Mouse (Mus musculus) midbrain, embryonic 13.5 days (tissue): Measurements from ENCODE around the gene Hepacam2. TPM values are rescaled to one million over a fixed set of nuclear protein-coding genes. Genes with fewer than 3 reads are reported as not detected.

Source experiments
- ATAC-seq: fragments of 200-750 bp; cut with Nextera tagmentation; 2 replicates; pipeline ENCODE4 v1.8.0; 2017; ENCODE audit warnings: mild to moderate bottlenecking, moderate TSS enrichment, moderate library complexity
- H3K27ac ChIP-seq: fragments of 300-500 bp; sonication (generic); 2 replicates; pipeline ENCODE4 v1.5.1; 2015; ENCODE audit warnings: inconsistent platforms, mild to moderate bottlenecking, moderate library complexity
- H3K27me3 ChIP-seq: fragments of 300-500 bp; sonication (generic); 2 replicates; pipeline ENCODE4 v1.6.1; 2015; ENCODE audit warnings: mild to moderate bottlenecking, inconsistent platforms
- H3K36me3 ChIP-seq: fragments of 300-500 bp; sonication (generic); 2 replicates; pipeline ENCODE4 v1.6.1; 2015; ENCODE audit warnings: mild to moderate bottlenecking, inconsistent platforms
- H3K4me1 ChIP-seq: fragments of 300-500 bp; sonication (generic); replicated peaks from 2 replicates; pipeline ENCODE4 v1.6.1; 2015; ENCODE audit warnings: inconsistent platforms
- H3K4me2 ChIP-seq: fragments of 300-500 bp; sonication (generic); replicated peaks from 2 replicates; pipeline ENCODE4 v1.6.1; 2015; ENCODE audit warnings: moderate library complexity, mild to moderate bottlenecking, inconsistent platforms
- H3K4me3 ChIP-seq: fragments of 300-500 bp; sonication (generic); replicated peaks from 2 replicates; pipeline ENCODE4 v1.5.1; 2015; ENCODE audit warnings: mild to moderate bottlenecking, inconsistent platforms
- H3K9ac ChIP-seq: fragments of 300-500 bp; sonication (generic); replicated peaks from 2 replicates; pipeline ENCODE4 v1.6.1; 2015; ENCODE audit warnings: mild to moderate bottlenecking, inconsistent platforms
- H3K9me3 ChIP-seq: fragments of 300-500 bp; sonication (generic); 2 replicates; pipeline ENCODE4 v1.6.1; 2016; ENCODE audit warnings: mild to moderate bottlenecking, inconsistent platforms
- WGBS: fragments of 180-500 bp; shearing (Covaris S2); methylation state at CpG from one replicate; pipeline ENCODE4 v1.1.7; 2015; 5-methylcytosine and 5-hydroxymethylcytosine counted together
- polyA plus RNA-seq: library from polyadenylated mRNA; unstranded; fragments of >200 nt; fragmentation: Nextera tagmentation; extraction: Ambion mirVana; gene quantifications from 2 replicates; pipeline ENCODE4 v1.2.1, GENCODE M21; 2015

The Hepacam2 gene
- polyA plus RNA-seq, 1 experiment from 2014 or later, result 4.4 TPM

GRCm38 (mm10) chr6:3507078-3507477 lies 9.0 kb upstream of the Hepacam2 start:
- Histone ChIP-seq H3K27me3 (no peaks in the 10 kb centered on the region), H3K4me1 (peaks cover 17% of the 10 kb centered on the region), H3K36me3 (0 out of 2 replicates have a peak, but pooled peaks cover 3% of the 10 kb centered on the region), H3K9me3 (no peaks in the 10 kb centered on the region), H3K4me2 (no peak overlapping the region), H3K9ac (no peak overlapping the region), H3K27ac (no peak overlapping the region), H3K4me3 (no peak overlapping the region)
- 85% methylated on average over 4 of the region's 4 CpGs for WGBS
- ATAC-seq, result no peak

DNA sequence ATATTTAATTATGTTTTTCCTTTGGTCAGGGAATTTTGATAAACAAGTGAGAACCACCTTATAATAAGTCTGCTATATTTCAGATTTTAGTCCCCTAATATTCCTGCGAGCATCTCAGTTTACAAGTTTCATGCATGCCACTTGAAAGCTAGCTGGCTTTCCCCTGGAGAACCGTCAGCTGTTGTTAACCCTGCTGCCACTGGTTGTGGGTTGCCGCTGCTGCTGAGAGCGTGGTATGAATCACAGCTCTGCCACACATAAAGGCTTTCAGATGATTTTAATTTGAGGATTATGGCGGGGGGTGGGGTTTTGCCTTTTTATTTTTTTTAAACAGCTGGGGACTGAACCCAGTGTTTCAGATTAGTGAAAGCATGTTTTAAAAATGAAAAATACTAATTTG lies 7.2 kb upstream of the Hepacam2 start:
- Histone ChIP-seq H3K27ac (no peak overlapping the region), H3K9ac (no peak overlapping the region), H3K27me3 (no peaks in the 10 kb centered on the region), H3K4me2 (no peak overlapping the region), H3K36me3 (0 out of 2 replicates have a peak, but pooled peaks cover 3% of the 10 kb centered on the region), H3K9me3 (no peaks in the 10 kb centered on the region), H3K4me3 (no peak overlapping the region), H3K4me1 (peaks cover 1% of the 10 kb centered on the region)
- WGBS, result 70% methylated on average over 5 of the region's 5 CpGs
- no peak for ATAC-seq

- no peak for ATAC-seq
- H3K4me2 ChIP-seq, result no peak overlapping the region
- no peak overlapping the region for H3K4me3 ChIP-seq
- no peaks in the 10 kb centered on the region for H3K36me3 ChIP-seq
- H3K27me3 ChIP-seq, result no peaks in the 10 kb centered on the region
- no peak overlapping the region for H3K27ac ChIP-seq
- no peak overlapping the region for H3K9ac ChIP-seq
- 88% methylated on average over 3 of the region's 3 CpGs for WGBS
- H3K9me3 ChIP-seq, result no peaks in the 10 kb centered on the region
- peaks cover 13% of the 10 kb centered on the region for H3K4me1 ChIP-seq
Observed at GRCm38 (mm10) chr6:3500286-3500685, 2.2 kb upstream of the Hepacam2 start.

DNA sequence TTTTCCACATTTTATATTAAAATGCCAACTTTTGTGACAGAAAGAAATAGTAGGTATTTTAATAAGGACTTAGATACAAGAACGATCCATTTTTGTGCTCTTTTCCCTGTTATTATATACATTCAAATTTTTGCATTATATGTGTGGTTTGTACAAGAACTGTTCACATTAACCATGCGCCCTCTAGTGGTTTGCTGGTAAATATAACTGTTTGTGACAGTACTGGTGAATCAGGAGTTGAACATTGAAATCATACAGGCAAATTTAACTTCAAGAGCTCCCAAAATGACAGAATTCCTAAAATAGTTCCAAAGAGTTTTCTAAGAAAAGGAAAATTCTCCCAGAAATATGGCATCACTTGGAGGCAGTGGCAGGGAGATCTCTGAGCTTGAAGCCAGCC lies 1.9 kb downstream of the Hepacam2 start:
- 4% methylated on average over 2 of the region's 2 CpGs for WGBS
- Histone ChIP-seq H3K36me3 (no peaks in the 10 kb centered on the region), H3K4me2 (no peak overlapping the region), H3K27ac (no peak overlapping the region), H3K4me1 (peaks cover 13% of the 10 kb centered on the region), H3K27me3 (no peaks in the 10 kb centered on the region), H3K4me3 (no peak overlapping the region), H3K9me3 (no peaks in the 10 kb centered on the region), H3K9ac (no peak overlapping the region)
- ATAC-seq, result no peak

- WGBS, result 77% methylated on average over 5 of the region's 5 CpGs
- no peak overlapping the region for H3K4me2 ChIP-seq
- ATAC-seq, result no peak
Observed at GRCm38 (mm10) chr6:3494285-3494684, 3.8 kb downstream of the Hepacam2 start.

DNA sequence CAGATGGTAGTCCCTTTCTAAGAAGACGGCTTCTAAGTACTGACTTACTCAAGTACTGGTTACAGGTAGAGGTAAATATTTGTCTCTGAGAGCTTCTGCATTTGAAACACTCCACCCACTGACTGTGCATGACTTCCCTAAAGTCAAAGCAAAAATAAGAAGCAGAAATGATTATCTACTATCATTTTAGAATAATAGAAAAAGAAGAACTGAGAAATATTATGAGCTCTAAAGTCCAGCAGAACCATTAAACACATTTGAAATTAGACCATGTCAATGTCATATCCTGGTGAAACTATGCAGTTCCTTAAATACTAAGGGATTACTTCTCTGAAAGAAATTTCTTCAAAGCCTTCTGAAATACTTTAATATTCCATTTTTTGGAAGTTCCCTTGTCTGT lies 10.7 kb downstream of the Hepacam2 start:
- no peak overlapping the region for H3K9ac ChIP-seq
- 93% methylated on average over 1 of the region's 1 CpGs for WGBS
- H3K9me3 ChIP-seq, result no peaks in the 10 kb centered on the region
- no peak overlapping the region for H3K4me2 ChIP-seq
- H3K4me3 ChIP-seq, result no peak overlapping the region
- no peaks in the 10 kb centered on the region for H3K36me3 ChIP-seq
- no peak for ATAC-seq
- H3K27ac ChIP-seq, result no peak overlapping the region
- H3K4me1 ChIP-seq, result no peaks in the 10 kb centered on the region
- no peaks in the 10 kb centered on the region for H3K27me3 ChIP-seq

More at GRCm38 (mm10) chr6:3494285-3494684, 3.8 kb downstream of the Hepacam2 start:
- H3K36me3 ChIP-seq, result no peaks in the 10 kb centered on the region
- no peaks in the 10 kb centered on the region for H3K9me3 ChIP-seq
- peaks cover 8% of the 10 kb centered on the region for H3K4me1 ChIP-seq
- H3K27me3 ChIP-seq, result no peaks in the 10 kb centered on the region
- H3K4me3 ChIP-seq, result no peak overlapping the region
- no peak overlapping the region for H3K27ac ChIP-seq
- H3K9ac ChIP-seq, result no peak overlapping the region

- H3K4me3 ChIP-seq, result no peak overlapping the region
- no peak for ATAC-seq
- H3K4me1 ChIP-seq, result 0 out of 2 replicates have a peak, but pooled peaks cover under 1% of the 10 kb centered on the region
- H3K27me3 ChIP-seq, result no peaks in the 10 kb centered on the region
- no peak overlapping the region for H3K9ac ChIP-seq
- H3K27ac ChIP-seq, result no peak overlapping the region
- 88% methylated on average over 3 of the region's 3 CpGs for WGBS
- no peaks in the 10 kb centered on the region for H3K9me3 ChIP-seq
- H3K4me2 ChIP-seq, result no peak overlapping the region
- no peaks in the 10 kb centered on the region for H3K36me3 ChIP-seq
Observed at GRCm38 (mm10) chr6:3485133-3485532, 13.0 kb downstream of the Hepacam2 start.

DNA sequence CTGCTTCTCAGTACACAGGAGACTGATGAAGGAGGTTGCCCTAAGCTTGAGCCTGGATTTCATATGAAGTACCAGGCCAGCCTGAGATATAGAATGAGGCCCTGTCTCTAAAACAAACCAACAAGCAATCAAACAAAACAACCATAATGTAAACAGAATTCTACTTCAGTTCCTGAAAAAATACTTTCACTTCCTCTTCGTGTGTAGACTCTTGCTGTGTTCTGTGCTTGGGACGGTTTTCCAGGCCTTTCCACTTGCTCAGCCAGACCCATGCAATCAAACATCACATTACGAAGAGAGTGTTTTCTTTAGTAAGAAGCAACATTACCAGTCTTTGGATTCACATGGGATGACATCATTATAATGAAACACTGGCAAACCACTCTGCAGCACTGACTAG lies 16.4 kb downstream of the Hepacam2 start:
- no peak for ATAC-seq
- H3K4me1 ChIP-seq, result peaks cover 7% of the 10 kb centered on the region; the same call in 1 of the 2 replicates
- H3K27me3 ChIP-seq, result no peaks in the 10 kb centered on the region
- H3K4me2 ChIP-seq, result no peak overlapping the region
- no peak overlapping the region for H3K4me3 ChIP-seq
- no peak overlapping the region for H3K9ac ChIP-seq
- H3K36me3 ChIP-seq, result no peaks in the 10 kb centered on the region
- H3K9me3 ChIP-seq, result no peaks in the 10 kb centered on the region
- H3K27ac ChIP-seq, result no peak overlapping the region
- 87% methylated on average over 3 of the region's 3 CpGs for WGBS

GRCm38 (mm10) chr6:3479853-3480252 lies 18.2 kb downstream of the Hepacam2 start:
- H3K4me3 ChIP-seq, result no peak overlapping the region
- no peaks in the 10 kb centered on the region for H3K36me3 ChIP-seq
- no peak overlapping the region for H3K27ac ChIP-seq
- peaks cover 7% of the 10 kb centered on the region; the same call in 1 of the 2 replicates for H3K4me1 ChIP-seq
- H3K4me2 ChIP-seq, result no peak overlapping the region
- no peak overlapping the region for H3K9ac ChIP-seq
- H3K9me3 ChIP-seq, result no peaks in the 10 kb centered on the region
- 49% methylated on average over 5 of the region's 5 CpGs for WGBS
- H3K27me3 ChIP-seq, result no peaks in the 10 kb centered on the region
- no peak for ATAC-seq

GRCm38 (mm10) chr6:3476299-3476698 lies 21.8 kb downstream of the Hepacam2 start:
- Histone ChIP-seq H3K9me3 (no peaks in the 10 kb centered on the region), H3K4me3 (no peak overlapping the region), H3K4me1 (peaks cover 7% of the 10 kb centered on the region; the same call in 1 of the 2 replicates), H3K4me2 (no peak overlapping the region), H3K27me3 (no peaks in the 10 kb centered on the region), H3K9ac (no peak overlapping the region), H3K27ac (no peak overlapping the region), H3K36me3 (no peaks in the 10 kb centered on the region)
- WGBS, result 43% methylated on average over 2 of the region's 2 CpGs
- ATAC-seq, result no peak

DNA sequence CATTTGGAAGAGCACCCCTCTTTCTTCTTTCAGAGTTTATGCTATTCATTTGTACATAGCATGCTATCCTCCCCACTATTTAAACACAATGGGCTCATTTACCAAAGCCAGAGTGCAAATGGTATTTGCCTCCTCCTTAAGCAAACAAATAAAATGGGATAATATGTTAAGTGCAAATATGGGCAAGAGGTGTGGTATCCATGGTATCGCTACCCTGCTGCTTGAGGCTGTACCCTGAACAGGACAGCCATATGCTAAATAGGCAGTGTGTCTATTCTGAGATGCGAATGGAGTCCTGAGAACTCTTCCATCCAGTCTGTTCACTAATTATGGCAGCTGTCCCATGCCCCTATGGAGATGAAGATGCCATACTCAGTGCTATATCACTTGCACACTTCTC lies 27.4 kb downstream of the Hepacam2 start:
- 85% methylated on average over 2 of the region's 2 CpGs for WGBS
- Histone ChIP-seq H3K4me1 (0 out of 2 replicates have a peak, but pooled peaks cover 3% of the 10 kb centered on the region), H3K4me2 (no peak overlapping the region), H3K36me3 (no peaks in the 10 kb centered on the region), H3K27me3 (no peaks in the 10 kb centered on the region), H3K9ac (no peak overlapping the region), H3K4me3 (no peak overlapping the region), H3K9me3 (no peaks in the 10 kb centered on the region), H3K27ac (no peak overlapping the region)
- no peak for ATAC-seq

DNA sequence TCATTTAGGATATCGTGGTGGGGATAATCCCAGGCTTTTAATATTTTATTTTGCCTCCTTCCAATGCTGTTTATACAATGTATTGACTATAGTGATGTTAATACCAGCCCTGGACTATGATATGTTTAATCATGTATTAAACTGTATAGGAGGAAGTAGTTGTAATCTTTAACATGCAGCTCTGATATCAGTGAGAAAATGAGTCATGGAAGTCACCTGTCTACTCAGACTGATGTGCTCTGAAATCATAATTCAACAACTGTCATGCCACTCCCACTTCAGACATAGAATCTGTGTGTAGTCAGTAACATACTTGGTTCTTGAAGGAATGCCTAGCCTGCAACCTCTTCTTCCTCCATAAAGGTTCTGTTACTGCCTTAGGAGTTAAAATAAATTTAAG lies 29.5 kb downstream of the Hepacam2 start:
- no peak overlapping the region for H3K4me2 ChIP-seq
- ATAC-seq, result no peak
- WGBS, result 50% methylated on average over 1 of the region's 1 CpGs
- H3K36me3 ChIP-seq, result no peaks in the 10 kb centered on the region
- no peaks in the 10 kb centered on the region for H3K27me3 ChIP-seq
- no peak overlapping the region for H3K27ac ChIP-seq
- H3K4me1 ChIP-seq, result 0 out of 2 replicates have a peak, but pooled peaks cover 4% of the 10 kb centered on the region
- no peak overlapping the region for H3K9ac ChIP-seq
- no peak overlapping the region for H3K4me3 ChIP-seq
- no peaks in the 10 kb centered on the region for H3K9me3 ChIP-seq

GRCm38 (mm10) chr6:3463594-3463993 lies 34.5 kb downstream of the Hepacam2 start:
- no peaks in the 10 kb centered on the region for H3K36me3 ChIP-seq
- WGBS, result 89% methylated on average over 2 of the region's 2 CpGs

More at GRCm38 (mm10) chr6:3463594-3463993, 34.5 kb downstream of the Hepacam2 start:
- no peak overlapping the region for H3K4me2 ChIP-seq
- no peaks in the 10 kb centered on the region for H3K9me3 ChIP-seq
- no peaks in the 10 kb centered on the region for H3K27me3 ChIP-seq
- H3K4me1 ChIP-seq, result 0 out of 2 replicates have a peak, but pooled peaks cover 4% of the 10 kb centered on the region
- H3K4me3 ChIP-seq, result no peak overlapping the region
- no peak overlapping the region for H3K9ac ChIP-seq
- H3K27ac ChIP-seq, result no peak overlapping the region
- no peak for ATAC-seq
